Mouse (Mus musculus): ENCODE measurements at regions not wholly inside any gene's neighbourhood (a gene's known extent, or its start where the extent isn't known, plus 50 kb on each side); places are given as distances from the start of the nearest gene placed in this dataset.

- Histone ChIP-seq H3K27me3 (ENCODE audit: control insufficient read depth, insufficient read depth, low read depth, low read length) (no peaks in the 10 kb centered on the region), H3K4me2 (ENCODE audit: low read length) (no peak overlapping the region), H3K4me3 (ENCODE audit: low read depth, low read length) (no peak overlapping the region), H3K27ac (ENCODE audit: low read length) (no peak overlapping the region), H3K9me3 (replicated peaks; ENCODE audit: control insufficient read depth, low read length, poor library complexity, severe bottlenecking) (no peaks in the 10 kb centered on the region), H3K36me3 (ENCODE audit: control insufficient read depth, insufficient read depth, low read length) (no peaks in the 10 kb centered on the region), H3K4me1 (ENCODE audit: control insufficient read depth, insufficient read depth, low read length) (no peaks in the 10 kb centered on the region), H3K9ac (ENCODE audit: low read depth, low read length) (no peak overlapping the region)
- 89% methylated on average over 7 of the region's 7 CpGs for WGBS
- ATAC-seq, result no peak
These were observed 274.5 kb upstream of the Fbxl7 start for GRCm38 (mm10) chr15:27169846-27170245.

- Histone ChIP-seq H3K4me1 (ENCODE audit: control insufficient read depth, insufficient read depth, low read length) (peaks cover 2% of the 10 kb centered on the region; the same call in 1 of the 2 replicates), H3K4me3 (ENCODE audit: low read depth, low read length) (no peak overlapping the region), H3K9me3 (replicated peaks; ENCODE audit: control insufficient read depth, low read length, poor library complexity, severe bottlenecking) (no peaks in the 10 kb centered on the region), H3K27ac (ENCODE audit: low read length) (no peak overlapping the region), H3K4me2 (ENCODE audit: low read length) (no peak overlapping the region), H3K36me3 (ENCODE audit: control insufficient read depth, insufficient read depth, low read length) (no peaks in the 10 kb centered on the region), H3K9ac (ENCODE audit: low read depth, low read length) (no peak overlapping the region), H3K27me3 (ENCODE audit: control insufficient read depth, insufficient read depth, low read depth, low read length) (no peaks in the 10 kb centered on the region)
- ATAC-seq, result no peak
- WGBS, result 54% methylated on average over 5 of the region's 5 CpGs
These were observed 278.1 kb upstream of the Fbxl7 start for GRCm38 (mm10) chr15:27173506-27173905.

GRCm38 (mm10) chr15:27178084-27178935, 282.9 kb upstream of the Fbxl7 start:
- H3K4me2 ChIP-seq (ENCODE audit: low read length), result peak overlapping the region; percentile 22; the same call in 1 of the 2 replicates
- peaks cover 3% of the 10 kb centered on the region; the same call in 1 of the 2 replicates for H3K4me1 ChIP-seq (ENCODE audit: control insufficient read depth, insufficient read depth, low read length)
- no peaks in the 10 kb centered on the region for H3K27me3 ChIP-seq (ENCODE audit: control insufficient read depth, insufficient read depth, low read depth, low read length)
- WGBS, result 46% methylated on average over 13 of the region's 13 CpGs
- ATAC-seq, result 0 out of 2 replicates have a peak, but pooled peaks have one; percentile 25
- no peaks in the 10 kb centered on the region for H3K36me3 ChIP-seq (ENCODE audit: control insufficient read depth, insufficient read depth, low read length)
- no peak overlapping the region for H3K4me3 ChIP-seq (ENCODE audit: low read depth, low read length)
- H3K9me3 ChIP-seq (replicated peaks; ENCODE audit: control insufficient read depth, low read length, poor library complexity, severe bottlenecking), result no peaks in the 10 kb centered on the region
- 0 out of 2 replicates have a peak overlapping the region, but pooled peaks have one; percentile 8 for H3K27ac ChIP-seq (ENCODE audit: low read length)
- no peak overlapping the region for H3K9ac ChIP-seq (ENCODE audit: low read depth, low read length)

- Histone ChIP-seq H3K4me2 (ENCODE audit: low read length) (no peak overlapping the region), H3K4me1 (ENCODE audit: control insufficient read depth, insufficient read depth, low read length) (no peaks in the 10 kb centered on the region), H3K27ac (ENCODE audit: low read length) (no peak overlapping the region), H3K9me3 (replicated peaks; ENCODE audit: control insufficient read depth, low read length, poor library complexity, severe bottlenecking) (no peaks in the 10 kb centered on the region), H3K27me3 (ENCODE audit: control insufficient read depth, insufficient read depth, low read depth, low read length) (no peaks in the 10 kb centered on the region), H3K36me3 (ENCODE audit: control insufficient read depth, insufficient read depth, low read length) (no peaks in the 10 kb centered on the region), H3K9ac (ENCODE audit: low read depth, low read length) (no peak overlapping the region), H3K4me3 (ENCODE audit: low read depth, low read length) (no peak overlapping the region)
- ATAC-seq, result peak; percentile 68
- 45% methylated on average over 4 of the region's 4 CpGs for WGBS
These were observed 276.8 kb upstream of the Ank start for GRCm38 (mm10) chr15:27189699-27190098.

- Histone ChIP-seq H3K4me2 (ENCODE audit: low read length) (no peak overlapping the region), H3K36me3 (ENCODE audit: control insufficient read depth, insufficient read depth, low read length) (no peaks in the 10 kb centered on the region), H3K27ac (ENCODE audit: low read length) (no peak overlapping the region), H3K27me3 (ENCODE audit: control insufficient read depth, insufficient read depth, low read depth, low read length) (no peaks in the 10 kb centered on the region), H3K9ac (ENCODE audit: low read depth, low read length) (no peak overlapping the region), H3K4me3 (ENCODE audit: low read depth, low read length) (no peak overlapping the region), H3K4me1 (ENCODE audit: control insufficient read depth, insufficient read depth, low read length) (no peaks in the 10 kb centered on the region), H3K9me3 (replicated peaks; ENCODE audit: control insufficient read depth, low read length, poor library complexity, severe bottlenecking) (no peaks in the 10 kb centered on the region)
- no peak for ATAC-seq
- 91% methylated on average over 3 of the region's 3 CpGs for whole genome bisulfite sequencing
These were observed 265.0 kb upstream of the Ank start for GRCm38 (mm10) chr15:27201513-27201912.

GRCm38 (mm10) chr15:27204888-27205287, 261.6 kb upstream of the Ank start:
- 36% methylated on average over 6 of the region's 6 CpGs for WGBS
- ATAC-seq, result no peak

GRCm38 (mm10) chr15:27207446-27207845, 259.0 kb upstream of the Ank start:
- Histone ChIP-seq H3K4me1 (ENCODE audit: control insufficient read depth, insufficient read depth, low read length) (no peaks in the 10 kb centered on the region), H3K27ac (ENCODE audit: low read length) (no peak overlapping the region), H3K4me2 (ENCODE audit: low read length) (no peak overlapping the region), H3K36me3 (ENCODE audit: control insufficient read depth, insufficient read depth, low read length) (no peaks in the 10 kb centered on the region), H3K27me3 (ENCODE audit: control insufficient read depth, insufficient read depth, low read depth, low read length) (no peaks in the 10 kb centered on the region), H3K4me3 (ENCODE audit: low read depth, low read length) (no peak overlapping the region), H3K9ac (ENCODE audit: low read depth, low read length) (no peak overlapping the region), H3K9me3 (replicated peaks; ENCODE audit: control insufficient read depth, low read length, poor library complexity, severe bottlenecking) (no peaks in the 10 kb centered on the region)
- WGBS, result 89% methylated on average over 11 of the region's 11 CpGs
- no peak for ATAC-seq

More at GRCm38 (mm10) chr15:27204888-27205287, 261.6 kb upstream of the Ank start:
- Histone ChIP-seq H3K4me1 (ENCODE audit: control insufficient read depth, insufficient read depth, low read length) (no peaks in the 10 kb centered on the region), H3K27me3 (ENCODE audit: control insufficient read depth, insufficient read depth, low read depth, low read length) (no peaks in the 10 kb centered on the region), H3K9me3 (replicated peaks; ENCODE audit: control insufficient read depth, low read length, poor library complexity, severe bottlenecking) (no peaks in the 10 kb centered on the region), H3K27ac (ENCODE audit: low read length) (no peak overlapping the region), H3K36me3 (ENCODE audit: control insufficient read depth, insufficient read depth, low read length) (no peaks in the 10 kb centered on the region), H3K4me2 (ENCODE audit: low read length) (no peak overlapping the region), H3K4me3 (ENCODE audit: low read depth, low read length) (no peak overlapping the region), H3K9ac (ENCODE audit: low read depth, low read length) (no peak overlapping the region)

GRCm38 (mm10) chr15:27216387-27216786, 250.1 kb upstream of the Ank start:
- H3K4me1 ChIP-seq (ENCODE audit: control insufficient read depth, insufficient read depth, low read length), result no peaks in the 10 kb centered on the region
- 80% methylated on average over 7 of the region's 7 CpGs for WGBS
- ATAC-seq, result no peak
- no peaks in the 10 kb centered on the region for H3K27me3 ChIP-seq (ENCODE audit: control insufficient read depth, insufficient read depth, low read depth, low read length)
- no peak overlapping the region for H3K4me3 ChIP-seq (ENCODE audit: low read depth, low read length)
- H3K27ac ChIP-seq (ENCODE audit: low read length), result no peak overlapping the region
- H3K36me3 ChIP-seq (ENCODE audit: control insufficient read depth, insufficient read depth, low read length), result no peaks in the 10 kb centered on the region
- no peaks in the 10 kb centered on the region for H3K9me3 ChIP-seq (replicated peaks; ENCODE audit: control insufficient read depth, low read length, poor library complexity, severe bottlenecking)
- H3K4me2 ChIP-seq (ENCODE audit: low read length), result no peak overlapping the region
- no peak overlapping the region for H3K9ac ChIP-seq (ENCODE audit: low read depth, low read length)

- Histone ChIP-seq H3K9ac (ENCODE audit: low read depth, low read length) (no peak overlapping the region), H3K4me2 (ENCODE audit: low read length) (no peak overlapping the region), H3K4me1 (ENCODE audit: control insufficient read depth, insufficient read depth, low read length) (peaks cover 8% of the 10 kb centered on the region), H3K27ac (ENCODE audit: low read length) (no peak overlapping the region), H3K27me3 (ENCODE audit: control insufficient read depth, insufficient read depth, low read depth, low read length) (no peaks in the 10 kb centered on the region), H3K4me3 (ENCODE audit: low read depth, low read length) (no peak overlapping the region), H3K36me3 (ENCODE audit: control insufficient read depth, insufficient read depth, low read length) (no peaks in the 10 kb centered on the region), H3K9me3 (replicated peaks; ENCODE audit: control insufficient read depth, low read length, poor library complexity, severe bottlenecking) (no peaks in the 10 kb centered on the region)
- over 99% methylated on average over 3 of the region's 3 CpGs for whole genome bisulfite sequencing
- no peak for ATAC-seq
These were observed 247.2 kb upstream of the Ank start for GRCm38 (mm10) chr15:27219126-27219738.

Data from midbrain, embryonic 16.5 days (tissue).